In genomic region chr1:90658581-90658980, GRCm38 (mm10) we compare ENCODE assay signal across 26 mouse cellular contexts. TPM values are rescaled to one million over a fixed set of nuclear protein-coding genes. Genes with fewer than 3 reads are reported as not detected.
A peak's percentile ranks its signal among the peaks of the same experiment; 100 is the strongest.
DNase-seq lines count a peak whose midpoint lies in the region; ATAC-seq and TF ChIP-seq lines count a peak whose summit lies in the region.
"Had no signal": no experiment of that assay in that cellular context is flagged by ENCODE, and none has a peak within 500 bp of the region (broad histone marks: within the 10 kb centered on the region; RNA-seq: fewer than 3 reads in every experiment).

No protein-coding gene starts in this region.

- H3K9me3 ChIP-seq in embryonic facial prominence, embryonic 13.5 days = no peaks in the 10 kb centered on the region
- H3K9me3 ChIP-seq in embryonic facial prominence, embryonic 10.5 days = no peaks in the 10 kb centered on the region
- no peaks in the 10 kb centered on the region for H3K9me3 ChIP-seq in limb, embryonic 15.5 days
- H3K9me3 ChIP-seq: embryonic facial prominence, embryonic 12.5 days; forebrain, embryonic 15.5 days; heart, embryonic 15.5 days; neural tube, embryonic 13.5 days had no signal

- no peak overlapping the region for H3K4me2 ChIP-seq in embryonic facial prominence, embryonic 13.5 days
- H3K4me2 ChIP-seq in limb, embryonic 15.5 days = no peak overlapping the region
- H3K4me2 ChIP-seq: embryonic facial prominence, embryonic 12.5 days; forebrain, embryonic 15.5 days; heart, embryonic 15.5 days; midbrain, embryonic 11.5 days; neural tube, embryonic 13.5 days had no signal

- intact Hi-C loops in left cerebral cortex, postnatal 4 days (cut with DNase I) = no loop called here
- intact Hi-C loops in left cerebral cortex, postnatal 36 days (cut with DNase I) = no loop called here

- DNase-seq in embryonic facial prominence, embryonic 10.5 days (ENCODE audit: low spot score) = no peak
- DNase-seq in left cerebral cortex, postnatal 4 days = peak; percentile 9
- DNase-seq in left cerebral cortex, postnatal 36 days (ENCODE audit: low spot score in 2 of 2) = no peak
- peak; percentile 35 for DNase-seq in NIH3T3 (ENCODE audit: low read depth)
- no peak for DNase-seq in adrenal gland, postnatal 14 days
- no peak for DNase-seq in lung, adult 2 months
- DNase-seq: adrenal gland, postnatal 25 days; cerebellum, adult 2 months; cerebellum, postnatal 36 days; kidney, adult 8-10 months; kidney, postnatal 10 days; liver; lung, postnatal 36 days; right cerebral cortex, postnatal 14 days; thymus, adult 2 months; thymus, postnatal 36 days had no signal

- peak overlapping the region; percentile 5; the same call in 1 of the 2 replicates for H3K27ac ChIP-seq in embryonic facial prominence, embryonic 13.5 days
- H3K27ac ChIP-seq in embryonic facial prominence, embryonic 10.5 days (replicated peaks) = no peak overlapping the region
- peak overlapping the region; percentile 30; the same call in 1 of the 2 replicates for H3K27ac ChIP-seq in limb, embryonic 15.5 days
- H3K27ac ChIP-seq: embryonic facial prominence, embryonic 12.5 days; forebrain, embryonic 15.5 days; heart, embryonic 15.5 days; liver, embryonic 14.5 days; neural tube, embryonic 13.5 days had no signal

- no peak for TF ChIP-seq CTCF in lung, adult 2 months (IDR thresholded peaks at IDR 0.05; ENCODE audit: insufficient read depth, low read length)

- TF ChIP-seq POLR2A in lung, adult 2 months (IDR thresholded peaks at IDR 0.05; ENCODE audit: borderline replicate concordance, extremely low read depth, low read depth, low read length) = no peak

- H3K36me3 ChIP-seq in embryonic facial prominence, embryonic 13.5 days = no peaks in the 10 kb centered on the region
- H3K36me3 ChIP-seq in embryonic facial prominence, embryonic 10.5 days (replicated peaks) = no peaks in the 10 kb centered on the region
- H3K36me3 ChIP-seq in limb, embryonic 15.5 days = no peaks in the 10 kb centered on the region
- H3K36me3 ChIP-seq: embryonic facial prominence, embryonic 12.5 days; forebrain, embryonic 15.5 days; G1E; heart, embryonic 15.5 days; neural tube, embryonic 13.5 days had no signal

- 81% methylated on average over 3 of the region's 3 CpGs for WGBS in embryonic facial prominence, embryonic 13.5 days
- WGBS in embryonic facial prominence, embryonic 10.5 days = 93% methylated on average over 3 of the region's 3 CpGs
- 78% methylated on average over 3 of the region's 3 CpGs for WGBS in limb, embryonic 15.5 days
- WGBS in lung, adult 2 months = 91% methylated on average over 3 of the region's 3 CpGs

- no peak for ATAC-seq in embryonic facial prominence, embryonic 13.5 days (ENCODE audit: insufficient number of reproducible peaks, insufficient read depth, low FRiP score, low TSS enrichment, low read depth)
- no peak for ATAC-seq in limb, embryonic 15.5 days (ENCODE audit: insufficient number of reproducible peaks, low FRiP score, low TSS enrichment, low read depth)
- ATAC-seq: forebrain, embryonic 15.5 days; intestine, embryonic 16.5 days had no signal

- H3K4me1 ChIP-seq in embryonic facial prominence, embryonic 13.5 days = peaks cover 12% of the 10 kb centered on the region
- no peaks in the 10 kb centered on the region for H3K4me1 ChIP-seq in embryonic facial prominence, embryonic 10.5 days
- peaks cover 46% of the 10 kb centered on the region for H3K4me1 ChIP-seq in limb, embryonic 15.5 days
- no peaks in the 10 kb centered on the region for H3K4me1 ChIP-seq in lung, adult 2 months (ENCODE audit: control insufficient read depth, insufficient read depth, low read length)
- H3K4me1 ChIP-seq: forebrain, embryonic 15.5 days; heart, embryonic 15.5 days had no signal

- no peak overlapping the region for H3K4me3 ChIP-seq in embryonic facial prominence, embryonic 13.5 days
- no peak overlapping the region for H3K4me3 ChIP-seq in embryonic facial prominence, embryonic 10.5 days
- H3K4me3 ChIP-seq in limb, embryonic 15.5 days = no peak overlapping the region
- no peak overlapping the region for H3K4me3 ChIP-seq in lung, adult 2 months (replicated peaks; ENCODE audit: extremely low read depth, low read depth, low read length)
- H3K4me3 ChIP-seq: embryonic facial prominence, embryonic 12.5 days; forebrain, embryonic 15.5 days; heart, embryonic 15.5 days; neural tube, embryonic 13.5 days had no signal

- H3K27me3 ChIP-seq in embryonic facial prominence, embryonic 13.5 days = no peaks in the 10 kb centered on the region
- H3K27me3 ChIP-seq in embryonic facial prominence, embryonic 10.5 days (replicated peaks; ENCODE audit: low read depth, poor library complexity, severe bottlenecking) = no peaks in the 10 kb centered on the region
- H3K27me3 ChIP-seq in limb, embryonic 15.5 days = no peaks in the 10 kb centered on the region
- H3K27me3 ChIP-seq: embryonic facial prominence, embryonic 12.5 days; forebrain, embryonic 15.5 days; heart, embryonic 15.5 days had no signal

- H3K9ac ChIP-seq in embryonic facial prominence, embryonic 13.5 days = no peak overlapping the region
- H3K9ac ChIP-seq in limb, embryonic 15.5 days = no peak overlapping the region
- H3K9ac ChIP-seq: embryonic facial prominence, embryonic 12.5 days; forebrain, embryonic 15.5 days; heart, embryonic 15.5 days; liver, embryonic 14.5 days; neural tube, embryonic 13.5 days had no signal

RNA-seq across cellular contexts. Expression of gene Cops8, which starts 55.8 kb away (rescaled TPM):
- polyA plus RNA-seq in embryonic facial prominence, embryonic 13.5 days (2015; fragmentation: Nextera tagmentation; extraction: Ambion mirVana) = 150 and 171 TPM in 2 replicates
- 193 and 200 TPM in 2 replicates for polyA plus RNA-seq in embryonic facial prominence, embryonic 10.5 days (2016; fragmentation: Nextera tagmentation; extraction: Ambion mirVana)
- total RNA-seq in left cerebral cortex, postnatal 4 days (2021) = 100 to 1,000 TPM; 100 to 117 TPM
- 100 to 1,000 TPM; 112 to 126 TPM for total RNA-seq in left cerebral cortex, postnatal 36 days (2021)
- 156 and 160 TPM in 2 replicates for polyA plus RNA-seq in limb, embryonic 15.5 days (2015; fragmentation: Nextera tagmentation; extraction: Ambion mirVana)
- 66.4 and 72.3 TPM in 2 replicates for total RNA-seq in adrenal gland, postnatal 14 days (2021)
- 39.8 and 58.0 TPM in 2 replicates for polyA plus RNA-seq in lung, adult 2 months (2012; rRNA removed)

Comparison
In these comparisons a context has a peak if more than half of its experiments do, and no peak if none do; other contexts are left out.
1. DNase-seq: peak in left cerebral cortex, postnatal 4 days (single experiment) and NIH3T3 (single experiment); none in embryonic facial prominence, embryonic 10.5 days (single experiment), left cerebral cortex, postnatal 36 days (0 of 2), adrenal gland, postnatal 14 days (single experiment) and lung, adult 2 months (single experiment).